Mouse (Mus musculus) layer of hippocampus, postnatal 14 days (tissue): Measurements from ENCODE around the gene Large1. TPM values are rescaled to one million over a fixed set of nuclear protein-coding genes. Genes with fewer than 3 reads are reported as not detected.
"Not testable (repeated sequence)": the region's sequence is repeated elsewhere in the genome, so short reads cannot be mapped to it uniquely, and the experiment has no call there.

Experiments used
- DNase-seq, 2 experiments: peaks; one replicate each; pipeline ENCODE4 v3.0.0; 2021 to 2022; ENCODE audit warnings: low spot score in 2 of 2, mixed read lengths in 1 of 2
- long read RNA-seq, 2 experiments: library from polyadenylated mRNA; stranded (forward); transcript quantifications; one replicate each; pipeline ENCODE4 v2.0.0; 2021
- total RNA-seq, 2 experiments: library from RNA; stranded (reverse); gene quantifications; 2 replicates each; pipeline ENCODE4 v1.2.3; 2021

Gene Large1
- total RNA-seq = 100 to 1,000 TPM; 146 to 155 TPM
- long read RNA-seq, experiment 1, full-length matches to known transcripts = 16 of 34 reads
- long read RNA-seq, experiment 1, partial matches to known transcripts = 8 of 34 reads
- long read RNA-seq, experiment 1, other reads (novel, unspliced or antisense) = 10 of 34 reads
- long read RNA-seq, experiment 2, full-length matches to known transcripts = 16 of 39 reads
- long read RNA-seq, experiment 2, partial matches to known transcripts = 14 of 39 reads
- long read RNA-seq, experiment 2, other reads (novel, unspliced or antisense) = 9 of 39 reads

GRCm38 (mm10) chr8:73353108-73353793, at the start of gene Large1:
Gene Large1 (minus strand): TSS chr8:73353540.
- DNase-seq = peak; percentile 96 to 99

GRCm38 (mm10) chr8:73400343-73400742, 47.0 kb upstream of the Large1 start:
- DNase-seq = no peak

GRCm38 (mm10) chr8:73373001-73373400, 19.7 kb upstream of the Large1 start:
- not testable (repeated sequence) for DNase-seq

GRCm38 (mm10) chr8:73355979-73356378, 2.6 kb upstream of the Large1 start:
- DNase-seq = peak; percentile 68 to 87

- peak; percentile 79 for DNase-seq
Observed at GRCm38 (mm10) chr8:73354201-73354881, 1.0 kb upstream of the Large1 start.

- DNase-seq = no peak
Observed at GRCm38 (mm10) chr8:73353794-73354179, 447 bp upstream of the Large1 start.

- peak in 1 of 2 experiments; percentile 42 for DNase-seq
Observed at GRCm38 (mm10) chr8:73352301-73353107, 836 bp downstream of the Large1 start.

- no peak for DNase-seq
Observed at GRCm38 (mm10) chr8:73350366-73350765, 3.0 kb downstream of the Large1 start.

GRCm38 (mm10) chr8:73342761-73343395, 10.5 kb downstream of the Large1 start:
- DNase-seq = no peak

GRCm38 (mm10) chr8:73336845-73337244, 16.5 kb downstream of the Large1 start:
- no peak for DNase-seq

- DNase-seq = no peak
Observed at GRCm38 (mm10) chr8:73329131-73329530, 24.2 kb downstream of the Large1 start.

GRCm38 (mm10) chr8:73328056-73328455, 25.3 kb downstream of the Large1 start:
- DNase-seq = no peak

- no peak for DNase-seq
Observed at GRCm38 (mm10) chr8:73324667-73325066, 28.7 kb downstream of the Large1 start.

- DNase-seq = no peak
Observed at GRCm38 (mm10) chr8:73323591-73323990, 29.7 kb downstream of the Large1 start.

GRCm38 (mm10) chr8:73319500-73319899, 33.8 kb downstream of the Large1 start:
- DNase-seq = not testable (repeated sequence)

- no peak for DNase-seq
Observed at GRCm38 (mm10) chr8:73313911-73314310, 39.4 kb downstream of the Large1 start.

GRCm38 (mm10) chr8:73312714-73313607, 40.4 kb downstream of the Large1 start:
- no peak for DNase-seq

GRCm38 (mm10) chr8:73310471-73310870, 42.9 kb downstream of the Large1 start:
- DNase-seq = no peak

GRCm38 (mm10) chr8:73310036-73310435, 43.3 kb downstream of the Large1 start:
- DNase-seq = no peak

- no peak for DNase-seq
Observed at GRCm38 (mm10) chr8:73303907-73304306, 49.4 kb downstream of the Large1 start.
